Mouse (Mus musculus) heart, adult 2 months (tissue): ENCODE measurements around the gene Slc35b1. TPM values are rescaled to one million over a fixed set of nuclear protein-coding genes. Genes with fewer than 3 reads are reported as not detected.
A peak's percentile ranks its signal among the peaks of the same experiment; 100 is the strongest.

Experiments used
- DNase-seq, 2 experiments: peaks; one replicate each; pipeline ENCODE4 v3.0.0; 2021
- H3K27ac ChIP-seq: fragments of 200-600 bp; 2 replicates; pipeline ENCODE4 v1.8.1; 2022
- H3K27me3 ChIP-seq: fragments of 200-500 bp; 2 replicates; pipeline ENCODE4 v1.6.1; 2012; ENCODE audit warnings: mild to moderate bottlenecking, low read length, inconsistent platforms, mixed read lengths; ENCODE audit not compliant: control insufficient read depth, insufficient read depth
- H3K36me3 ChIP-seq: fragments of 200-500 bp; 2 replicates; pipeline ENCODE4 v1.6.1; 2012; ENCODE audit warnings: low read length, inconsistent platforms; ENCODE audit not compliant: control insufficient read depth, insufficient read depth
- H3K4me1 ChIP-seq: fragments of 200-500 bp; 2 replicates; pipeline ENCODE4 v1.6.1; 2011; ENCODE audit warnings: low read length; ENCODE audit not compliant: control insufficient read depth, insufficient read depth
- H3K4me3 ChIP-seq: fragments of 200-600 bp; 2 replicates; pipeline ENCODE4 v1.8.1; 2022
- H3K79me2 ChIP-seq: fragments of 200-500 bp; replicated peaks from 2 replicates; pipeline ENCODE4 v1.6.1; 2012; ENCODE audit warnings: mild to moderate bottlenecking, inconsistent platforms, low read length, moderate library complexity, mixed read lengths; ENCODE audit not compliant: control insufficient read depth, insufficient read depth
- H3K9ac ChIP-seq: fragments of 200-500 bp; 2 replicates; pipeline ENCODE4 v1.6.1; 2012; ENCODE audit warnings: low read depth, mild to moderate bottlenecking, control low read depth, inconsistent platforms, low read length, mixed read lengths
- CTCF ChIP-seq: fragments of 200-600 bp; IDR thresholded peaks from 2 replicates; pipeline ENCODE4 v1.8.1; 2022; ENCODE audit warnings: antibody characterized with exemption, mild to moderate bottlenecking, moderate library complexity
- EP300 ChIP-seq: fragments of 200-500 bp; IDR thresholded peaks from 2 replicates; pipeline ENCODE4 v1.6.1; 2011; ENCODE audit warnings: low read depth, low read length, control low read depth; ENCODE audit not compliant: insufficient read depth
- POLR2A ChIP-seq: fragments of 200-500 bp; IDR thresholded peaks from 2 replicates; pipeline ENCODE4 v1.6.1; 2011; ENCODE audit warnings: mild to moderate bottlenecking, low read depth, low read length, control low read depth; ENCODE audit not compliant: insufficient read depth
- WGBS: fragments of 180-500 bp; shearing (Covaris S2); methylation state at CpG from one replicate; pipeline ENCODE4 v1.1.7; 2018; 5-methylcytosine and 5-hydroxymethylcytosine counted together
- intact Hi-C: fragments of 180-260 bp; cut with DNase I; formaldehyde crosslinking; loops from one replicate; pipeline ENCODE4 v1.15.1; 2025
- polyA plus RNA-seq: library from polyadenylated mRNA; depleted of rRNA; stranded (reverse); fragments of >200 nt; gene quantifications from 2 replicates; pipeline ENCODE4 v1.2.3, GENCODE M21; 2012
- total RNA-seq, 2 experiments: library from RNA; stranded (reverse); gene quantifications; 2 replicates each; pipeline ENCODE4 v1.2.3; 2021

Gene Slc35b1
- total and polyA plus RNA-seq, 3 experiments, result 34.2 to 47.2 (median 41.3) TPM

GRCm38 (mm10) chr11:95392223-95392667 lies 7.8 kb downstream of the Slc35b1 start:
- H3K36me3 ChIP-seq, result peaks cover 6% of the 10 kb centered on the region
- no peak overlapping the region for H3K4me3 ChIP-seq
- DNase-seq, result peak; percentile 58 to 77
- H3K27ac ChIP-seq, result peak overlapping the region; percentile 34
- WGBS, result 33% methylated on average over 7 of the region's 7 CpGs
- H3K4me1 ChIP-seq, result peaks cover 2% of the 10 kb centered on the region
- TF ChIP-seq EP300 (peak; percentile 78; the same call in 1 of the 2 replicates), POLR2A (no peak), CTCF (no peak)
- H3K9ac ChIP-seq, result no peak overlapping the region
- intact Hi-C loops, result loop anchor here (10.0 kb wide), 1 partner anchor 277 kb away; no protein-coding TSS in a partner anchor
- no peaks in the 10 kb centered on the region for H3K27me3 ChIP-seq
- no peaks in the 10 kb centered on the region for H3K79me2 ChIP-seq

GRCm38 (mm10) chr11:95392708-95393499 lies 8.4 kb downstream of the Slc35b1 start:
- peak overlapping the region; percentile 34; the same call in 1 of the 2 replicates for H3K27ac ChIP-seq
- no peaks in the 10 kb centered on the region for H3K27me3 ChIP-seq
- peaks cover 2% of the 10 kb centered on the region for H3K4me1 ChIP-seq
- no peak for DNase-seq
- TF ChIP-seq CTCF, result no peak
- no peak for TF ChIP-seq POLR2A
- no peak for TF ChIP-seq EP300
- no peak overlapping the region for H3K4me3 ChIP-seq
- no peaks in the 10 kb centered on the region for H3K79me2 ChIP-seq
- H3K9ac ChIP-seq, result no peak overlapping the region
- 73% methylated on average over 11 of the region's 11 CpGs for WGBS
- H3K36me3 ChIP-seq, result peaks cover 6% of the 10 kb centered on the region
- intact Hi-C loops, result loop anchor here (10.0 kb wide), 1 partner anchor 278 kb away; no protein-coding TSS in a partner anchor

- TF ChIP-seq EP300 (no peak), POLR2A (no peak), CTCF (no peak)
- Histone ChIP-seq H3K27me3 (no peaks in the 10 kb centered on the region), H3K4me1 (peaks cover 7% of the 10 kb centered on the region), H3K27ac (no peak overlapping the region), H3K4me3 (no peak overlapping the region), H3K36me3 (peaks cover 6% of the 10 kb centered on the region), H3K9ac (no peak overlapping the region), H3K79me2 (no peaks in the 10 kb centered on the region)
- no peak for DNase-seq
- intact Hi-C loops, result loop anchor here (10.0 kb wide), 1 partner anchor 279 kb away; no protein-coding TSS in a partner anchor
- whole genome bisulfite sequencing, result 52% methylated on average over 5 of the region's 5 CpGs
Observed at GRCm38 (mm10) chr11:95393500-95393816, 9.0 kb downstream of the Slc35b1 start.

- no peaks in the 10 kb centered on the region for H3K27me3 ChIP-seq
- H3K9ac ChIP-seq, result no peak overlapping the region
- TF ChIP-seq POLR2A (no peak), CTCF (no peak), EP300 (no peak)
- no peak overlapping the region for H3K4me3 ChIP-seq
- 52% methylated on average over 5 of the region's 5 CpGs for WGBS
- peaks cover 7% of the 10 kb centered on the region for H3K4me1 ChIP-seq
- intact Hi-C loops, result loop anchor here (10.0 kb wide), 1 partner anchor 279 kb away; no protein-coding TSS in a partner anchor
- no peaks in the 10 kb centered on the region for H3K79me2 ChIP-seq
- H3K27ac ChIP-seq, result no peak overlapping the region
- H3K36me3 ChIP-seq, result peaks cover 6% of the 10 kb centered on the region
- no peak for DNase-seq
Observed at GRCm38 (mm10) chr11:95394112-95394511, 9.6 kb downstream of the Slc35b1 start.

- H3K9ac ChIP-seq, result no peak overlapping the region
- peaks cover under 1% of the 10 kb centered on the region; the same call in 1 of the 2 replicates for H3K36me3 ChIP-seq
- no peak overlapping the region for H3K4me3 ChIP-seq
- peak overlapping the region; percentile 45 for H3K27ac ChIP-seq
- intact Hi-C loops, result loop anchor here (5.0 to 10.0 kb wide), 2 partner anchors 251 to 282 kb away; no protein-coding TSS in a partner anchor
- no peaks in the 10 kb centered on the region for H3K79me2 ChIP-seq
- H3K27me3 ChIP-seq, result no peaks in the 10 kb centered on the region
- 38% methylated on average over 1 of the region's 1 CpGs for WGBS
- H3K4me1 ChIP-seq, result peaks cover 7% of the 10 kb centered on the region
- TF ChIP-seq POLR2A, result no peak
- no peak for TF ChIP-seq CTCF
- 0 out of 2 replicates have a peak, but pooled peaks have one; percentile 32 for TF ChIP-seq EP300
- no peak for DNase-seq
Observed at GRCm38 (mm10) chr11:95396548-95396947, 12.1 kb downstream of the Slc35b1 start.
